Mouse (Mus musculus) monocyte, adult 2 months (primary cell): ENCODE results near the gene Ube2l6.

Source experiments
- DNase-seq, 2 experiments: peaks; one replicate each; pipeline ENCODE4 v3.0.0; 2022; ENCODE audit warnings: low spot score in 2 of 2, low read depth in 1 of 2

Gene Ube2l6

DNA sequence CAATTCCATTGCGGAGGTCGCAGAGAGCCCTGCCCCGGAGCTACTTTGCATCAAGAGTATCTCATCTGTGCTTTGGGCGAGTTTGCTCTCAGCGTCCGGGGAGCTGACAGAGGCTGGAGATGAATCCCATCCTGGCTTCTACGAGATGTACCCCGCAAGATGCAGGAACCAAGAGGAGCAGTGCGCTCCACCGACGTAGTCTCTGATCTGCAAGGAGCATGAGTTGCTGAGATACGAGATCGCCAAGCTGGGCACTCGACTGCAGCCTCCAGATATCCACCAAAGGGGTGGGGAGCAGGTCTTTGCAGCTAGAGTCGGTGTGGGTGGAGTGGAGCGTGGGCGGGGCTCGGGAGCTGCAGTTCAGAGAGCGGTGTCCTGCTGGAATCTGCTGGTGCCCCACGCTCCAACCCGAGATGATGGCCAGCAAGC is at the start of gene Ube2l6:
Gene Ube2l6, plus strand, starts transcription at position 336 of the 429 bp plus-strand sequence.
- DNase-seq, result no peak

GRCm38 (mm10) chr2:84750115-84750514 is 48.5 kb upstream of the Ube2l6 start:
- no peak for DNase-seq

- no peak for DNase-seq
Measured at GRCm38 (mm10) chr2:84756245-84756644, 42.4 kb upstream of the Ube2l6 start.

GRCm38 (mm10) chr2:84757026-84757682 is 41.5 kb upstream of the Ube2l6 start:
- no peak for DNase-seq

DNA sequence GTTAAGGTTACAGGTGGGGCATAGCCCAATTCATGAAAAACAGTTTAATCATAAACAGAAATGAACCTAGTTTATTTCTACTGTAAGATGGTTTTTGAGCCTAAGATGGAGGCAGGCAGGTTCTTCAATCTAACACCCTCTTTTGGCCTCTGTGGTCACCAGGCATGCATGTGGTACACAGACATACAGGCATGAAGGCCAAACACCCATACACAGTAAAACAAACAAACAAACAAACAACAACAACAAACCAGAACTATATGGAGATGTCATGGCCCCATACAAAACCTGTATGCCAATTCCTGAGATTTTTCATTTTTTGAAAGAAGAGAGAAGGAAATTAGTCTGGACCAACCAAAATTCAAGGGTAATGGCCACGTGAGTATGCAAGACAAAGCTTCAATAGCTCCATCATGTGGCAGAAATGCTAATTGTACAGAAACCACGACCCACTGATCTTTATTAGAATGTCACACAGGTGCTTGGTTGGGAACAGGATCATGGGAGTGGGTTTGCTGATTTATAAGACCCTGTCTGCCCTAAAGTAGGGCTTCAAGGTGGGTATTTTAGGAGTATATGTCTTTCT is 40.0 kb upstream of the Ube2l6 start:
- DNase-seq, result no peak

- DNase-seq, result no peak
Measured at GRCm38 (mm10) chr2:84760777-84761176, 37.9 kb upstream of the Ube2l6 start.

DNA sequence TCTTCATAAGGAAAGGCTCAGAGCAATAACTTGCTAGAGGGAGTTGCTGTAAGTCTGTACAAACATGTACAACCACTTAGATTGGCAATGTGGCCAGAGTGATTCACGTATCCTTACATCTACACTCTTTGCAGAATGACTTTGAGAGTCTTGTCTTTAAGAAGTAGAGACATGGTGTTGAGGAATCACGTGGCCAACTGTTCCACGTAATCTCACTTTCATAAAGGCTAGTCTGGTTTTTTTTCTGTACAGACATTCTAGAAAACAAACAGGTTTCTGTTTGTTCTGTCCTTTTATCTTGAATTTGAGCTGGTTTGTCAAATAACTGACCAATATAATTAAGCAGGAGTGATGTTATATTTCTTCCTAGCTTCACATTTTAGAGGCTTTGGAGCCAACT is 37.3 kb upstream of the Ube2l6 start:
- DNase-seq, result no peak

- DNase-seq, result no peak
Measured at GRCm38 (mm10) chr2:84761840-84762239, 36.8 kb upstream of the Ube2l6 start.

- DNase-seq, result no peak
Measured at GRCm38 (mm10) chr2:84762295-84762694, 36.3 kb upstream of the Ube2l6 start.

DNA sequence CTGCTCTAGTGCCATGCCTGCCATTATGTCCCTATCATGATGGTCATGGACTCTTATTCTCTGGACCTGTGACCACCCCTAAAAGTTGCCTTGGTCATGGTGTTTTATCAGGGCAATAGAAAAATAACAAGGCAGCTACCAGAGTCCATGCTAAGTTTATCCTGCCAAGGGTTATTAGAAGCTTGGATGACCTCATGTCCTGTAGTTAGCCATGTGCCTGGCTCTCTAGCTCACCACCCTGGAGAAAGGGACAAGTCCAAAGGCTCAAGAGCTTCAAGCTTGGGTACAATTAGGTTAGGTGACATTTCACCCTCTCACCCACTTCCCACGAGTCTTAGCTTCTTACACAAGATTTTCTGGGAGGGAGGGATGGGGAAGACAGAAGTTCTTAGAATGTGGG is 35.8 kb upstream of the Ube2l6 start:
- DNase-seq, result no peak

- DNase-seq, result no peak
Measured at GRCm38 (mm10) chr2:84770501-84770900, 28.1 kb upstream of the Ube2l6 start.

DNA sequence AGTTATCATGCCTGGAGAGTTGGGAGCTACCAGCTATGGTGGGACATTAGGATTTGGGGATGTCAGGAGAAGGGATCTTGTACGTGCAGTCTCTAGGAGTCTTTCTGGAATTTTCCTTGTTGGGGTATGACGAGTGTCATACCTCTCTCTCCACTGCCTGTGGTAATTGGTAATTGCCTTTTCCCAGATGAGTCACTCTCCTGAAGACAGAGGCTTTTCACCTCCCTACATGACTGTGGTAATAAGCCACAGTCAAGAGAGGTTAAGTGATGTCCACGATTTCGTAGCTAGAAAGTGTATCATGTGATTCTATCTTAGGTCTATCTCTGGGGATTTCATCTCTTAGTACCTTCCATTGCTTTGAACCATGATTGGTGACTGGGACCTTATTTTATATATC is 26.2 kb upstream of the Ube2l6 start:
- no peak for DNase-seq

DNA sequence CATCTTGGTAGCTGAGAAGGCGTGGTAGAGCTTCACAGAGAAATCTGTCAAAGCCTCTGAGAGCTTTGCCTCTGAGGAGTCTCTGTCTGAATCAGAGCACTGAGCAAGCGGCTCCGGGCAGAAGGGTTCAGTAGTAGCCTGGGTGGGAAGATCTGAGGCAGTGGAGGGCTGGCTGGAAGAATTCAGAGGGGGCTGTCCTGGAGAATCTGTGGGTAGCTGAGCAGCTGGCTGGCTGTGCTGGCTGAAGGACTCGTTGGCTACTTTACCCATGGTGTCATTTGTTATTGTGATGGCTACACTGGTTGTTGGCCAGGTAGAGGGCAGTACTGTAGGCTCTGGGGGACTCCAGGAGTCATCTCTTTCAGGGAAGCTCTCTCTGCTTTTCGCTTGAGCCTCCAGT is 25.4 kb upstream of the Ube2l6 start:
- DNase-seq, result no peak

GRCm38 (mm10) chr2:84774751-84775150 is 23.9 kb upstream of the Ube2l6 start:
- no peak for DNase-seq

DNA sequence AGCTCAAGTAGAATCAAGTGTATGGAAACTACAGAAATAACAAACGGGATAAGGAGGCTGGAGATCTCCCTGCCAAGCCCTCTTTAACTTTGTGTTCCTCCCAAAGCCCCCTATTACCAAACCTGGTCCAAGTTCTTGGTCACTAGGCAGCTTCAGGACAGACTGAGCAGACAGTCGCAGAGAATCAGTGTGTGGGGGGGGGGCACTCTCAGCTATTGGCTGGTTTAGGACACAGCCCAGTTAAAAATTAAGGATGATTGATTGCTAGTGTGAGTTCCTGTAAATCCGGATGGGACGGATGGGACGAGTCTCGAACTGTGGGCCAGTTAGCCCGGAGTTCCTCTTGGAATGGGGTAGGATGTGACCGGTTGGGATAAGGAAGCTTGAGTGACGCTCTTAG is 23.4 kb upstream of the Ube2l6 start, which contains the start of gene Serping1:
Gene Serping1, minus strand, starts transcription at position 204 of the 400 bp plus-strand sequence.
- no peak for DNase-seq

DNA sequence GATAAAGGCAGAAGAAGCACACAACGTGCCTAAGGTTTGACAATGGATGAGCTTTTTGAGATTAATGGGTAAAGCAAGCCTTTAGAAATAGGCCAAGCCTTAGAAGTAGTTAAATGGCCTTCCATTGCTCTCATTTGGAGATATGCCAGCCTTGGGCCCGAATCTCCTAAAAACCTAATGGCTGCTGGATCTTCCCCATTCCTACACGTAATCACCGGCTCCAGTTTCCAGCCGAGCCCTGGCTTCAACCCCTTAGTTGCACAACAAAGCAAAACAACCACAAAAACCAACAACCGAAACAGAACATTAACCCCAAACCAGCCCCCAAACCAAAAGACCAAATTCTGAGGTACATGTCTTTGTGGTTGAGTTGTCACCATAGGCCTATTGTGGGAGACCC is 23.0 kb upstream of the Ube2l6 start:
- DNase-seq, result no peak

GRCm38 (mm10) chr2:84777706-84778105 is 20.9 kb upstream of the Ube2l6 start:
- no peak for DNase-seq

DNA sequence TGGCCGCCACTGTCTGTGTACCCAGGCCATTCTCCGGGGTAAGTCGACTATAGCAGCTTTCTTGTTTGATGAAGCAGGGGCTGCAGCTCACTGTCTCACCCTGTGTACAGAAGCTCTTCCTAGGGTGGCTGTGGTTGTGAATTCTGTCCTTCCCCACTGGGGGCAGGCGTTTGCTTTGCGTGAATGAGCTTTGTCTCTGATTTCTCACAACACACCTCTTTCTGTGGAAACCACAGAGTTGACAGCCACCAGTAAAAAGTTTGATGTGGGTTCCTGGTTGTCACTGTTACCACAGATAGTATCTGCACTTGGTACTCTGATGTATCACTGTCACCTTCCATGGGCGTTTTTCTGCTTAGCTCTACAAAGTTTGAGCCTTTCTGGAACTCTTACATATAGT is 19.4 kb upstream of the Ube2l6 start:
- no peak for DNase-seq

DNA sequence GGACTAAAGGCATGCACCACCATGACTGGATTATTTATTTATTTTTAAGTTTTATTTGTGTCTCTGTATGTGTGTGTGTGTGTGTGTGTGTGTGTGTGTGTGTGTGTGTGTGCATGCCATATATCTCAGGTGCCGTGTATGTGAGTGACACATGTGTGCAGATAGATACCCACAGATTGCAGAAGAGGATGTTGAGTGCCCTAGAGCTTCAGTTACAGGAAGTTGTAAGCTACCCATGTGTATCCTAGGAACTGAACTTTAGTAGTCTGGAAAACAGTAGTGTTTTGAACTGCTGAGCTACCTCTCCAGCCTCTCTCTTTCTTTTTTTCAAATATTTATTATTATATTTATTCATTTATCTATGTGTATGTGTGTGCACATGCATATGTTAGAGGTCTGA is 15.3 kb upstream of the Ube2l6 start:
- no peak for DNase-seq

GRCm38 (mm10) chr2:84783840-84784566 is 14.6 kb upstream of the Ube2l6 start:
- DNase-seq, result no peak

DNA sequence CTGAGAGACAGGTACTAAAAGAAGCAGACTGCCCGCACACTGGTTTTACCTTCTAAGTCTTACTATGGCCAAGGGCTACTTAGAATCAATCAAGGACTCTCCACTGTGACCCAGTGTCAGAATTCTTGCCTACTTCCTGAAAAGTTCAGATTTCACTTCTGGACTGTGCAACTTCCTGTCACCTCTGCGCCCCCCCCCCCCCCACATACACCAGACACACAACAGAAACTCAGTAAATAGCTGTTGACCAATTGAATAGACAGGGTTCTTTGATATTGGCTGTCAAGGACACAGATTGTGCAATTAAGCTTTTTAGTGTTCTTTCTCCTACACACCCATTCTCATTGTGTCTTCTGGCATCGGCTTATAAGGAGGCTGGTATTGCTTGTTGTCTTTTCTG is 10.3 kb upstream of the Ube2l6 start:
- no peak for DNase-seq

GRCm38 (mm10) chr2:84790418-84790817 is 8.2 kb upstream of the Ube2l6 start:
- no peak for DNase-seq
